Mouse (Mus musculus) myocyte (in vitro differentiated cells): ENCODE data around the gene Glipr1. TPM values are rescaled to one million over a fixed set of nuclear protein-coding genes. Genes with fewer than 3 reads are reported as not detected.
A peak's percentile ranks its signal among the peaks of the same experiment; 100 is the strongest.

Source experiments
- H3K27me3 ChIP-seq: one replicate; pipeline ENCODE4 v1.6.1; 2011; ENCODE audit not compliant: control insufficient read depth, insufficient read depth, insufficient read length
- H3K36me3 ChIP-seq: one replicate; pipeline ENCODE4 v1.6.1; 2011; ENCODE audit not compliant: control insufficient read depth, insufficient read depth
- H3K4me2 ChIP-seq: one replicate; pipeline ENCODE4 v1.6.1; 2011; ENCODE audit warnings: low read depth, control low read depth
- H3K4me3 ChIP-seq: one replicate; pipeline ENCODE4 v1.5.1; 2011; ENCODE audit warnings: mild to moderate bottlenecking, control low read depth, moderate library complexity
- H3K79me2 ChIP-seq: one replicate; pipeline ENCODE4 v1.6.1; 2011; ENCODE audit not compliant: control insufficient read depth, insufficient read depth
- H3ac ChIP-seq: one replicate; pipeline ENCODE4 v1.6.1; 2011; ENCODE audit not compliant: control insufficient read depth, insufficient read length
- CEBPB ChIP-seq: IDR thresholded peaks from 2 replicates; pipeline ENCODE4 v1.6.1; 2011; ENCODE audit warnings: mild to moderate bottlenecking, moderate library complexity; ENCODE audit not compliant: poor library complexity, insufficient read depth, severe bottlenecking
- E2F4 ChIP-seq: IDR thresholded peaks from one replicate; pipeline ENCODE4 v1.6.1; 2011; ENCODE audit warnings: mild to moderate bottlenecking, control low read depth, moderate library complexity; ENCODE audit not compliant: insufficient read depth
- MAX ChIP-seq: IDR thresholded peaks from one replicate; pipeline ENCODE4 v1.6.1; 2011; ENCODE audit warnings: low read depth, mild to moderate bottlenecking, control low read depth
- MYOD1 ChIP-seq, 3 experiments: IDR thresholded peaks; one replicate each; pipeline ENCODE4 v1.6.1; 2011; ENCODE audit warnings: control low read depth in 2 of 3, low read depth in 2 of 3, mild to moderate bottlenecking in 2 of 3, moderate library complexity in 1 of 3; ENCODE audit not compliant: insufficient read length in 2 of 3, control insufficient read depth in 1 of 3
- MYOG ChIP-seq, 3 experiments: IDR thresholded peaks; one replicate each; pipeline ENCODE4 v1.6.1; 2011; ENCODE audit warnings: control low read depth in 2 of 3, low read depth in 2 of 3, mild to moderate bottlenecking in 2 of 3; ENCODE audit not compliant: insufficient read length in 2 of 3, control insufficient read depth in 1 of 3, insufficient read depth in 1 of 3
- POLR2A ChIP-seq: IDR thresholded peaks from one replicate; pipeline ENCODE4 v1.6.1; 2011; ENCODE audit warnings: low read depth, mild to moderate bottlenecking, control low read depth, moderate library complexity; ENCODE audit not compliant: insufficient read length
- POLR2AphosphoS2 ChIP-seq: IDR thresholded peaks from one replicate; pipeline ENCODE4 v1.6.1; 2011; ENCODE audit warnings: low read depth, control low read depth; ENCODE audit not compliant: insufficient read length
- REST ChIP-seq: IDR thresholded peaks from one replicate; pipeline ENCODE4 v1.6.1; 2011; ENCODE audit warnings: mild to moderate bottlenecking, control low read depth, moderate library complexity; ENCODE audit not compliant: insufficient read depth, insufficient read length
- SRF ChIP-seq: IDR thresholded peaks from one replicate; pipeline ENCODE4 v1.6.1; 2011; ENCODE audit warnings: low read depth; ENCODE audit not compliant: control insufficient read depth, insufficient read length
- TCF12 ChIP-seq: IDR thresholded peaks from one replicate; pipeline ENCODE4 v1.6.1; 2011; ENCODE audit warnings: mild to moderate bottlenecking, control low read depth; ENCODE audit not compliant: poor library complexity, insufficient read depth, severe bottlenecking
- TCF3 ChIP-seq: IDR thresholded peaks from one replicate; pipeline ENCODE4 v1.6.1; 2011; ENCODE audit warnings: low read depth, control low read depth; ENCODE audit not compliant: insufficient read length
- USF1 ChIP-seq: IDR thresholded peaks from one replicate; pipeline ENCODE4 v1.6.1; 2011; ENCODE audit warnings: low read depth, mild to moderate bottlenecking, control low read depth, moderate library complexity
- polyA plus RNA-seq: library from polyadenylated mRNA; unstranded; fragments of >200 nt; fragmentation: generic; extraction: Trizol; gene quantifications from one replicate; pipeline ENCODE4 v1.2.1, GENCODE M21; 2012; ENCODE audit warnings: missing spikeins

Glipr1 gene
- polyA plus RNA-seq, 1 experiment = 2.5 TPM

DNA sequence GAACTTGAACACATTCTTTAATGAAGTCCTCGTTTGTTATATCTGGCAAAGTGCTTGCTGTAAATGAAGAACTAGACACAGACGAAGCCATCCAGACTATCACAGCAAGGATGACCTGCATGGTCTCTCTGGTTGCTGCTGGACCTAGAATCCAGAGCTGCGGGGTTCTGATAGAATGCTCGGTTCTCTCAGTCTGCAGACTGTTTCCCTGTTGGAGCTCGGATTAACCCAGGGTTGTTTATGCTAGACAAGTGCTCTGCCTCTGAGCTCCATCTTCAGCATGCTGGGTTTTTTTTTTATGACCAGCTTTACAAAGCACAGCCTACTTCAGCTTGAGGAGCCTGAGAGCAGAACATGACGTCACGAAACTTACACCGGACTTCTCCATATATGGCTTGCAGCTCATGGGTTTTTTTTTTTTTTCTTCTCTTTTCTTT is 5.5 kb downstream of the Glipr1 start:
- Histone ChIP-seq H3K4me2 (no peak overlapping the region), H3K27me3 (no peaks in the 10 kb centered on the region), H3K4me3 (no peak overlapping the region), H3K79me2 (no peaks in the 10 kb centered on the region), H3ac (no peak overlapping the region), H3K36me3 (no peaks in the 10 kb centered on the region)
- TF ChIP-seq POLR2AphosphoS2 (no peak), SRF (peak; percentile 82), POLR2A (no peak), USF1 (no peak), REST (no peak)

DNA sequence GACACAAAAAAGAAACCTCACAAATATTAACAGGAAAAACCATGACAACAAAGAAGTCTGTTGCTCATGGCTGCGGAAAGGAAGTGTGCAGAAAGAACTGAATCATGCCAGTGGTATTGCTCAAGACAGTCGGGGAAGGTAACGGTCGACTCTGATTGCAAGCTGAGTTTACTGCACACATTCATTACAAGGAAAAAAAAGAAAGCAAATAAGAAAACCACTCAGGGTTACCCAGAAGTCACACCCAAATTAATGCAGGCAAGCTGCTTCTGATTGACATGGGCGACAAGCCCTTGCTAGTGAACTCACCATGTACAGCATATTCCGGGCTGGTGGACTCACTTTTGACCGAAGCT is 5.9 kb downstream of the Glipr1 start:
- no peaks in the 10 kb centered on the region for H3K36me3 ChIP-seq
- H3K4me2 ChIP-seq = no peak overlapping the region
- TF ChIP-seq E2F4 (no peak), TCF3 (no peak), MYOD1 (IDR thresholded peaks at IDR 0.05; ENCODE audit: control insufficient read depth in 1 of 3, insufficient read length in 2 of 3, low read depth in 2 of 3) (no peak), POLR2AphosphoS2 (no peak), CEBPB (no peak), POLR2A (no peak), TCF12 (no peak), SRF (no peak), REST (no peak), MYOG (IDR thresholded peaks at IDR 0.05; ENCODE audit: control insufficient read depth in 1 of 3, insufficient read depth in 1 of 3, insufficient read length in 2 of 3, low read depth in 2 of 3) (no peak), USF1 (no peak), MAX (no peak)
- H3ac ChIP-seq = no peak overlapping the region
- no peaks in the 10 kb centered on the region for H3K27me3 ChIP-seq
- H3K79me2 ChIP-seq = no peaks in the 10 kb centered on the region
- H3K4me3 ChIP-seq = no peak overlapping the region

DNA sequence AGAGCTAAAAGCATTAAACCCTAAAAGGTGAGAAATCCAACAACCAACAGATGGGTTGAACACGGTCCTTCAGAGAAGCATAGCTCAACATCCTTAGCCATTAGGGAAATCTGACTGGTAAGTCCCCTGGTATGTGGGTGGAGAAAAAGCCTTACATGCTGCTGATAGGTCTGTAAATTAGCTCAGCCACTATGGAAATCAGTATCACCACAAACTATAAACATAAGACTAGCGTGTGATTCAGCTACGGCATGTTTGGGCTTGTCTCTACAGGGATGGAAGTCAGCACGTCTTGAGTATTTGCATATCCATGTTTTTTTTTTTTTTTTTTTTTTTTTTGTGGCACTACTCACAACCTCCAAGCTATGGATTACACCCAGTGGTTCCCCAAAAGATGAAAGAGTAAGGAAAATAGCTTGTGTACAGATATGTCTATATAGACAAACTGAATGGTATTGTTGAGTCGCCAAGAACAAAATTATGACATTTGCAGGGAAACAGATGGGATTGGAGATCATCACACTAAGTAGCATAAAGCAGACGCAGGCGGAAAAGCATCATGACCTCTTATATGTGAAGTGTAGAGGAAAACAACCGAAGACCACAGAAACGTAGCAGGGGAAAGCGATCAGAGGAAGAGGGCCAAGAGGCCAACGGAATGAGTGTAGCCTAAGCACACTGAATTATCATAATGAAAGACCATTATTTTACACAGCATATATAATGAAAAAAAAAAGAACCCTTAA is 6.5 kb downstream of the Glipr1 start:
- no peak overlapping the region for H3ac ChIP-seq
- no peak overlapping the region for H3K4me3 ChIP-seq
- H3K4me2 ChIP-seq = no peak overlapping the region
- TF ChIP-seq MAX (no peak), TCF12 (no peak), POLR2AphosphoS2 (no peak), TCF3 (no peak), MYOG (IDR thresholded peaks at IDR 0.05; ENCODE audit: control insufficient read depth in 1 of 3, insufficient read depth in 1 of 3, insufficient read length in 2 of 3, low read depth in 2 of 3) (no peak)
- no peaks in the 10 kb centered on the region for H3K27me3 ChIP-seq
- H3K36me3 ChIP-seq = no peaks in the 10 kb centered on the region
- no peaks in the 10 kb centered on the region for H3K79me2 ChIP-seq

DNA sequence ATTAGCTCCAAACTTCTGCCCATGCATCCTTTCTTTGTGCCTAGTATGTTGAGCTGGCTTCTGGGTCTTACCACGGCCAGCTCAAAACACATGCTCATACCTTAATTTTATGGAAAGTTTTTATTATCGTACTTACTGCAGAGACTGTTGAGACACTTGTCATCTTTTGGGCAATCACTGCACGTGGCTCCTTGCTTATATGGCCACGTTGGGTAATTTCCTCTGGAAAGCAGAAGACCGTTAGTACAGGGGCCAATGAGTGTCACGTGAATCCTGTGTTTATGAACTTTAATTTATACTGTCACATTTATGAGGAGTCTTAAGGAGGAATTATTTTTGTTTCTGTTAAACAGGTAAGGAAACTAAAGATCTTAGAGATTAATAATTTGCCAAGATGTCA is 16.0 kb downstream of the Glipr1 start:
- Histone ChIP-seq H3K4me3 (no peak overlapping the region), H3ac (no peak overlapping the region), H3K36me3 (peaks cover 56% of the 10 kb centered on the region), H3K4me2 (no peak overlapping the region), H3K27me3 (no peaks in the 10 kb centered on the region), H3K79me2 (no peaks in the 10 kb centered on the region)
- TF ChIP-seq POLR2A (no peak), SRF (no peak), REST (no peak), TCF3 (no peak), CEBPB (no peak), TCF12 (no peak), POLR2AphosphoS2 (no peak), MYOG (IDR thresholded peaks at IDR 0.05; ENCODE audit: control insufficient read depth in 1 of 3, insufficient read depth in 1 of 3, insufficient read length in 2 of 3, low read depth in 2 of 3) (no peak), USF1 (no peak), MAX (no peak), E2F4 (no peak)

DNA sequence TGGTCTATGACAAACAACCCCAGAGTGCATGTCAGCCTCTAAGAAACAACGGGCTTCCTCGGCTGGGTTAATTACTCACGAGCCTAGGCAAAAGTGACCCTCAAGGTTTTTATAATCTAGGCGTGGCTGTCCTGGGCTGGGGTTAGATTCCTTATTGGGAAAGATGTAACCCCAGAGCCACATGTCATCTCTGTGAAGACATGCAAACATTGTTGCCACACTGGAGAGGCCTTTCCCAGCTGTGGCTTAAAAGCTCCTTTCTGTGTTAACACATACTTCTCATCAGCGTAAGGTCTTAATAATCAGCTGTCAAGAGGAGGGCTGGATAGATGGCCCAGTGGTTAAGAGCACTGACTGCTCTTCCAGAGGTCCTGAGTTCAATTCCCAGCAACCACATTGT is 19.4 kb downstream of the Glipr1 start:
- Histone ChIP-seq H3K79me2 (peaks cover 4% of the 10 kb centered on the region), H3ac (no peak overlapping the region), H3K4me2 (no peak overlapping the region), H3K27me3 (no peaks in the 10 kb centered on the region), H3K4me3 (no peak overlapping the region), H3K36me3 (peaks cover 81% of the 10 kb centered on the region)
- TF ChIP-seq E2F4 (no peak), USF1 (no peak), MYOG (IDR thresholded peaks at IDR 0.05; ENCODE audit: control insufficient read depth in 1 of 3, insufficient read depth in 1 of 3, insufficient read length in 2 of 3, low read depth in 2 of 3) (no peak), POLR2AphosphoS2 (no peak), POLR2A (no peak), REST (no peak), MAX (no peak), MYOD1 (IDR thresholded peaks at IDR 0.05; ENCODE audit: control insufficient read depth in 1 of 3, insufficient read length in 2 of 3, low read depth in 2 of 3) (no peak), CEBPB (no peak), TCF12 (no peak), SRF (no peak)
